Mouse (Mus musculus) ES-E14 (cell line): ENCODE measurements around the gene Gaa.

ENCODE experiments used
- CHD2 ChIP-seq: IDR thresholded peaks from 2 replicates; pipeline ENCODE4 v1.6.1; 2014; ENCODE audit warnings: mild to moderate bottlenecking, low read depth, low read length, inconsistent platforms
- HCFC1 ChIP-seq: IDR thresholded peaks from 2 replicates; pipeline ENCODE4 v1.6.1; 2012; ENCODE audit warnings: low read length, inconsistent platforms, borderline replicate concordance; ENCODE audit not compliant: insufficient read depth
- MAFK ChIP-seq: IDR thresholded peaks from 2 replicates; pipeline ENCODE4 v1.6.1; 2014; ENCODE audit warnings: mild to moderate bottlenecking, low read depth, low read length, inconsistent platforms; ENCODE audit not compliant: insufficient read depth
- ZC3H11A ChIP-seq: IDR thresholded peaks from 2 replicates; pipeline ENCODE4 v1.6.1; 2012; ENCODE audit warnings: low read depth, mild to moderate bottlenecking, inconsistent platforms, low read length, borderline replicate concordance
- ZNF384 ChIP-seq: IDR thresholded peaks from 2 replicates; pipeline ENCODE4 v1.6.1; 2012; ENCODE audit warnings: low read depth, low read length, inconsistent platforms

GRCm38 (mm10) chr11:119228846-119229626 is 38.7 kb upstream of the Gaa start:
- TF ChIP-seq HCFC1 (no peak), CHD2 (no peak), ZC3H11A (no peak), ZNF384 (no peak), MAFK (no peak)
